Mouse (Mus musculus) cortical plate, adult 2 months (tissue): ENCODE results near the gene Baz2a. TPM values are rescaled to one million over a fixed set of nuclear protein-coding genes. Genes with fewer than 3 reads are reported as not detected.
A peak's percentile ranks its signal among the peaks of the same experiment; 100 is the strongest.

Experiments
- H3K27ac ChIP-seq: fragments of 200-500 bp; 2 replicates; pipeline ENCODE4 v1.5.1; 2012; ENCODE audit warnings: low read length, control low read depth, inconsistent platforms; ENCODE audit not compliant: insufficient read depth
- H3K4me1 ChIP-seq: fragments of 200-500 bp; 2 replicates; pipeline ENCODE4 v1.6.1; 2011; ENCODE audit warnings: low read length; ENCODE audit not compliant: control insufficient read depth, insufficient read depth
- H3K4me3 ChIP-seq: fragments of 200-500 bp; 2 replicates; pipeline ENCODE4 v1.5.1; 2011; ENCODE audit warnings: mild to moderate bottlenecking, low read length, control low read depth; ENCODE audit not compliant: insufficient read depth
- CTCF ChIP-seq: fragments of 200-500 bp; IDR thresholded peaks from 2 replicates; pipeline ENCODE4 v1.5.1; 2011; ENCODE audit warnings: mild to moderate bottlenecking, control low read depth, low read length; ENCODE audit not compliant: insufficient read depth; ENCODE audit errors: extremely low read depth
- POLR2A ChIP-seq: fragments of 200-500 bp; IDR thresholded peaks from 2 replicates; pipeline ENCODE4 v1.6.1; 2011; ENCODE audit warnings: mild to moderate bottlenecking, low read length, control low read depth; ENCODE audit not compliant: insufficient read depth; ENCODE audit errors: extremely low read depth
- polyA plus RNA-seq: library from polyadenylated mRNA; depleted of rRNA; stranded (reverse); fragments of >200 nt; gene quantifications from 2 replicates; pipeline ENCODE4 v1.2.3, GENCODE M21; 2012

The Baz2a gene
- polyA plus RNA-seq, 1 experiment: 30.2 TPM

GRCm38 (mm10) chr10:128110103-128110761 is 18.9 kb downstream of the Baz2a start:
- Histone ChIP-seq H3K4me1 (peaks cover 4% of the 10 kb centered on the region), H3K4me3 (no peak overlapping the region), H3K27ac (0 out of 2 replicates have a peak overlapping the region, but pooled peaks have one; percentile 70)
- TF ChIP-seq POLR2A: no peak
- TF ChIP-seq CTCF: no peak

GRCm38 (mm10) chr10:128111227-128111626 is 19.9 kb downstream of the Baz2a start:
- peaks cover 4% of the 10 kb centered on the region for H3K4me1 ChIP-seq
- H3K4me3 ChIP-seq: no peak overlapping the region
- TF ChIP-seq POLR2A (no peak), CTCF (no peak)
- H3K27ac ChIP-seq: no peak overlapping the region

- H3K4me1 ChIP-seq: no peaks in the 10 kb centered on the region
- H3K4me3 ChIP-seq: no peak overlapping the region
- TF ChIP-seq POLR2A: no peak
- no peak for TF ChIP-seq CTCF
- H3K27ac ChIP-seq: no peak overlapping the region
These were observed 32.5 kb downstream of the Baz2a start for GRCm38 (mm10) chr10:128123833-128124232.

- TF ChIP-seq CTCF: no peak
- TF ChIP-seq POLR2A: no peak
- H3K27ac ChIP-seq: no peak overlapping the region
- no peaks in the 10 kb centered on the region for H3K4me1 ChIP-seq
- no peak overlapping the region for H3K4me3 ChIP-seq
These were observed 33.5 kb downstream of the Baz2a start for GRCm38 (mm10) chr10:128124831-128125230.

- no peak for TF ChIP-seq CTCF
- no peak for TF ChIP-seq POLR2A
- H3K27ac ChIP-seq: no peak overlapping the region
- no peaks in the 10 kb centered on the region for H3K4me1 ChIP-seq
- H3K4me3 ChIP-seq: no peak overlapping the region
These were observed 34.6 kb downstream of the Baz2a start for GRCm38 (mm10) chr10:128125951-128126350.

GRCm38 (mm10) chr10:128127497-128127896 is 36.1 kb downstream of the Baz2a start:
- no peak for TF ChIP-seq POLR2A
- Histone ChIP-seq H3K4me3 (no peak overlapping the region), H3K27ac (no peak overlapping the region), H3K4me1 (no peaks in the 10 kb centered on the region)

GRCm38 (mm10) chr10:128128143-128128542 is 36.8 kb downstream of the Baz2a start:
- TF ChIP-seq CTCF (no peak), POLR2A (no peak)
- Histone ChIP-seq H3K27ac (no peak overlapping the region), H3K4me3 (no peak overlapping the region), H3K4me1 (peaks cover under 1% of the 10 kb centered on the region; the same call in 1 of the 2 replicates)

- H3K4me3 ChIP-seq: no peak overlapping the region
- TF ChIP-seq POLR2A (no peak), CTCF (no peak)
- peaks cover 5% of the 10 kb centered on the region for H3K4me1 ChIP-seq
- H3K27ac ChIP-seq: no peak overlapping the region
These were observed 39.9 kb downstream of the Baz2a start for GRCm38 (mm10) chr10:128131297-128131696.

GRCm38 (mm10) chr10:128131812-128132211 is 40.4 kb downstream of the Baz2a start:
- H3K27ac ChIP-seq: no peak overlapping the region
- TF ChIP-seq CTCF (no peak), POLR2A (no peak)
- H3K4me3 ChIP-seq: no peak overlapping the region

GRCm38 (mm10) chr10:128133650-128134332 is 42.4 kb downstream of the Baz2a start:
- H3K27ac ChIP-seq: 0 out of 2 replicates have a peak overlapping the region, but pooled peaks have one; percentile 18
- H3K4me3 ChIP-seq: no peak overlapping the region
- TF ChIP-seq POLR2A (0 out of 2 replicates have a peak, but pooled peaks have one; percentile 5), CTCF (no peak)
- H3K4me1 ChIP-seq: peaks cover 5% of the 10 kb centered on the region

More at GRCm38 (mm10) chr10:128131812-128132211, 40.4 kb downstream of the Baz2a start:
- H3K4me1 ChIP-seq: peaks cover 5% of the 10 kb centered on the region

- TF ChIP-seq POLR2A (no peak), CTCF (no peak)
- H3K4me1 ChIP-seq: peaks cover 5% of the 10 kb centered on the region
- H3K4me3 ChIP-seq: no peak overlapping the region
- H3K27ac ChIP-seq: no peak overlapping the region
These were observed 44.0 kb downstream of the Baz2a start for GRCm38 (mm10) chr10:128135374-128135773.
